Mouse (Mus musculus) adrenal gland, adult 18-20 months (tissue): Measurements from ENCODE around the gene Atg9b. TPM values are rescaled to one million over a fixed set of nuclear protein-coding genes. Genes with fewer than 3 reads are reported as not detected.

ENCODE experiments used
- total RNA-seq, 2 experiments: library from RNA; stranded (reverse); gene quantifications; 1 replicate in 1 of 2; 2 replicates in 1 of 2; pipeline ENCODE4 v1.2.3; 2021

The Atg9b gene
- total RNA-seq, 2 experiments from 2014 or later, result 1.3 to 2.6 TPM

Other genes starting within 250 kb of the Atg9b start
- 1 to 10 TPM; 6.8 to 7.2 TPM for gene Nupl2, start 227.2 kb downstream of the Atg9b start, total RNA-seq
- 10 to 100 TPM; 13.1 to 15.5 TPM for gene Kcnh2, start 40.5 kb downstream of the Atg9b start, total RNA-seq
- 10 to 100 TPM in 1 of 2 experiments, 1 to 10 TPM in 1; 9.1 to 16.3 TPM for gene Nos3, start 27.3 kb downstream of the Atg9b start, total RNA-seq
- gene Abcb8, start 1.5 kb upstream of the Atg9b start, total RNA-seq, result 10 to 100 TPM; 76.4 to 88.2 TPM
- under 1 TPM in 1 of 2 experiments, not detected in 1; 0.33 TPM for gene Asic3, start 21.2 kb upstream of the Atg9b start, total RNA-seq
- gene Cdk5, start 31.4 kb upstream of the Atg9b start, total RNA-seq, result 10 to 100 TPM; 42.4 to 47.5 TPM
- 10 to 100 TPM; 49.3 to 62.3 TPM for gene Slc4a2, start 31.7 kb upstream of the Atg9b start, total RNA-seq
- 100 to 1,000 TPM in 1 of 2 experiments, 10 to 100 TPM in 1; 94.6 to 117 TPM for gene Fastk, start 53.1 kb upstream of the Atg9b start, total RNA-seq
- 10 to 100 TPM; 11.7 to 13.2 TPM for gene Tmub1, start 55.7 kb upstream of the Atg9b start, total RNA-seq
- gene Agap3, start 60.0 kb upstream of the Atg9b start, total RNA-seq, result 10 to 100 TPM; 79.5 to 94.0 TPM
- not detected for gene Gbx1, start 135.1 kb upstream of the Atg9b start, total RNA-seq
- gene Asb10, start 148.8 kb upstream of the Atg9b start, total RNA-seq, result under 1 TPM in 1 of 2 experiments, not detected in 1; 0.23 TPM
- gene 4931409K22Rik, start 164.7 kb upstream of the Atg9b start, total RNA-seq, result not detected
- 10 to 100 TPM; 62.8 to 81.3 TPM for gene Abcf2, start 185.3 kb upstream of the Atg9b start, total RNA-seq
- gene Chpf2, start 194.6 kb upstream of the Atg9b start, total RNA-seq, result 10 to 100 TPM; 34.5 to 39.7 TPM
- 10 to 100 TPM; 15.2 to 17.2 TPM for gene Smarcd3, start 232.3 kb upstream of the Atg9b start, total RNA-seq